ENCODE assay signal across 8 mouse cellular contexts in genomic region chr7:44467811-44468411, GRCm38 (mm10). TPM values are rescaled to one million over a fixed set of nuclear protein-coding genes. Genes with fewer than 3 reads are reported as not detected.
DNase-seq lines count a peak whose midpoint lies in the region; ATAC-seq and TF ChIP-seq lines count a peak whose summit lies in the region.

Gene Josd2 (plus strand): TSS chr7:44467980.

- peak; percentile 97 for DNase-seq in MN1 (ENCODE audit: low spot score)
- peak; percentile 97 for DNase-seq in cerebellum, adult 9-10 months
- peak; percentile 95 for DNase-seq in hindbrain, embryonic 10.5 days (ENCODE audit: low spot score)
- DNase-seq in layer of hippocampus, adult 9-11 months = peak; percentile 99
- DNase-seq in lung, postnatal 0 days (ENCODE audit: low spot score) = peak; percentile 99
- peak; percentile 78 for DNase-seq in ovary, postnatal 14 days (ENCODE audit: low spot score)
- DNase-seq in thymus, postnatal 14 days = peak; percentile 91

- H3K27me3 ChIP-seq in hindbrain, embryonic 10.5 days (ENCODE audit: insufficient read depth, poor library complexity, severe bottlenecking) = peaks cover 17% of the 10 kb centered on the region
- H3K27me3 ChIP-seq in lung, postnatal 0 days (replicated peaks; ENCODE audit: insufficient read depth, low read length) = 0 out of 2 replicates have a peak, but pooled peaks cover 8% of the 10 kb centered on the region

- peak; percentile 82 for ATAC-seq in frontal cortex, adult (ENCODE audit: low TSS enrichment)
- ATAC-seq in lung, postnatal 0 days = peak; percentile 96

- peak; percentile 45; the same call in 1 of the 2 replicates for TF ChIP-seq EP300 in lung, postnatal 0 days (IDR thresholded peaks at IDR 0.05)

- peak within 1 kb of the TSS; percentile 91 for H3K27ac ChIP-seq in hindbrain, embryonic 10.5 days
- H3K27ac ChIP-seq in lung, postnatal 0 days (ENCODE audit: low read length) = peak within 1 kb of the TSS; percentile 54

- H3K36me3 ChIP-seq in hindbrain, embryonic 10.5 days = peaks cover 17% of the 10 kb centered on the region
- no peaks in the 10 kb centered on the region for H3K36me3 ChIP-seq in lung, postnatal 0 days (ENCODE audit: insufficient read depth, low read length)

- H3K9ac ChIP-seq in lung, postnatal 0 days (replicated peaks; ENCODE audit: low read depth) = peak within 1 kb of the TSS; percentile 65

- peak within 1 kb of the TSS; percentile 68 for H3K4me3 ChIP-seq in hindbrain, embryonic 10.5 days
- peak within 1 kb of the TSS; percentile 68 for H3K4me3 ChIP-seq in lung, postnatal 0 days (ENCODE audit: low read depth, low read length)

- H3K4me1 ChIP-seq in hindbrain, embryonic 10.5 days (replicated peaks) = peaks cover 89% of the 10 kb centered on the region
- H3K4me1 ChIP-seq in lung, postnatal 0 days (ENCODE audit: insufficient read depth, low read depth, low read length) = peaks cover 20% of the 10 kb centered on the region

- H3K4me2 ChIP-seq in lung, postnatal 0 days (replicated peaks; ENCODE audit: low read depth, low read length) = peak within 1 kb of the TSS; percentile 73

- no peaks in the 10 kb centered on the region for H3K9me3 ChIP-seq in hindbrain, embryonic 10.5 days
- H3K9me3 ChIP-seq in lung, postnatal 0 days (ENCODE audit: low read length) = no peaks in the 10 kb centered on the region

- TF ChIP-seq CTCF in lung, postnatal 0 days (IDR thresholded peaks at IDR 0.05) = no peak

- WGBS in hindbrain, embryonic 10.5 days = under 1% methylated on average over 42 of the region's 42 CpGs
- under 1% methylated on average over 42 of the region's 42 CpGs for WGBS in lung, postnatal 0 days

RNA-seq across cellular contexts. Expression of gene Josd2, which starts in this region (rescaled TPM):
- 86.2 and 89.2 TPM in 2 replicates for polyA plus RNA-seq in hindbrain, embryonic 10.5 days (2016; fragmentation: Nextera tagmentation; extraction: Ambion mirVana)
- 93.7 and 110 TPM in 2 replicates for polyA plus RNA-seq in lung, postnatal 0 days (2015; fragmentation: Nextera tagmentation; extraction: Ambion mirVana)

Comparison
In these comparisons a context has a peak if more than half of its experiments do, and no peak if none do; other contexts are left out.
1. Peak in every context shown above with its lines: DNase-seq, ATAC-seq, H3K4me3 ChIP-seq and H3K27ac ChIP-seq.